Mouse (Mus musculus) kidney, postnatal 0 days (tissue): ENCODE measurements at regions not wholly inside any gene's neighbourhood (a gene's known extent, or its start where the extent isn't known, plus 50 kb on each side); places are given as distances from the start of the nearest gene placed in this dataset.

Experiments used
- ATAC-seq: fragments of 200-750 bp; cut with Nextera tagmentation; replicated peaks from 2 replicates; pipeline ENCODE4 v1.8.0; 2017; ENCODE audit warnings: low read depth, moderate number of reproducible peaks, moderate TSS enrichment, moderate library complexity; ENCODE audit not compliant: low FRiP score
- DNase-seq: peaks from one replicate; pipeline ENCODE4 v3.0.0-alpha.2; 2016; ENCODE audit warnings: low spot score
- H3K27ac ChIP-seq: fragments of 300-500 bp; sonication (generic); 2 replicates; pipeline ENCODE4 v1.5.1; 2014; ENCODE audit warnings: mild to moderate bottlenecking
- H3K27me3 ChIP-seq: fragments of 300-500 bp; sonication (generic); 2 replicates; pipeline ENCODE4 v1.6.1; 2014; ENCODE audit warnings: low read length, mixed read lengths; ENCODE audit not compliant: insufficient read depth
- H3K36me3 ChIP-seq: fragments of 300-500 bp; sonication (generic); 2 replicates; pipeline ENCODE4 v1.6.1; 2014; ENCODE audit warnings: low read length, mixed read lengths; ENCODE audit not compliant: insufficient read depth
- H3K4me1 ChIP-seq: fragments of 300-500 bp; sonication (generic); replicated peaks from 2 replicates; pipeline ENCODE4 v1.6.1; 2014; ENCODE audit warnings: antibody characterized with exemption, low read length, mixed read lengths; ENCODE audit not compliant: insufficient read depth
- H3K4me2 ChIP-seq: fragments of 300-500 bp; sonication (generic); 2 replicates; pipeline ENCODE4 v1.6.1; 2014; ENCODE audit warnings: mild to moderate bottlenecking, low read length, moderate library complexity, mixed read lengths
- H3K4me3 ChIP-seq: fragments of 300-500 bp; sonication (generic); replicated peaks from 2 replicates; pipeline ENCODE4 v1.5.1; 2014; ENCODE audit warnings: low read depth, low read length
- H3K9ac ChIP-seq: fragments of 300-500 bp; sonication (generic); 2 replicates; pipeline ENCODE4 v1.6.1; 2014; ENCODE audit warnings: low read depth, low read length
- H3K9me3 ChIP-seq: fragments of 300-500 bp; sonication (generic); replicated peaks from 2 replicates; pipeline ENCODE4 v1.6.1; 2016; ENCODE audit warnings: low read length, inconsistent platforms, mixed read lengths
- CTCF ChIP-seq: IDR thresholded peaks from 2 replicates; pipeline ENCODE4 v1.5.1; 2016; ENCODE audit warnings: antibody characterized with exemption, low read depth, mild to moderate bottlenecking, moderate library complexity
- WGBS: fragments of 180-500 bp; shearing (Covaris S2); extraction: QIAGEN DNeasy Blood & Tissue Kit; methylation state at CpG from one replicate; pipeline ENCODE4 v1.1.7; 2014; 5-methylcytosine and 5-hydroxymethylcytosine counted together

DNA sequence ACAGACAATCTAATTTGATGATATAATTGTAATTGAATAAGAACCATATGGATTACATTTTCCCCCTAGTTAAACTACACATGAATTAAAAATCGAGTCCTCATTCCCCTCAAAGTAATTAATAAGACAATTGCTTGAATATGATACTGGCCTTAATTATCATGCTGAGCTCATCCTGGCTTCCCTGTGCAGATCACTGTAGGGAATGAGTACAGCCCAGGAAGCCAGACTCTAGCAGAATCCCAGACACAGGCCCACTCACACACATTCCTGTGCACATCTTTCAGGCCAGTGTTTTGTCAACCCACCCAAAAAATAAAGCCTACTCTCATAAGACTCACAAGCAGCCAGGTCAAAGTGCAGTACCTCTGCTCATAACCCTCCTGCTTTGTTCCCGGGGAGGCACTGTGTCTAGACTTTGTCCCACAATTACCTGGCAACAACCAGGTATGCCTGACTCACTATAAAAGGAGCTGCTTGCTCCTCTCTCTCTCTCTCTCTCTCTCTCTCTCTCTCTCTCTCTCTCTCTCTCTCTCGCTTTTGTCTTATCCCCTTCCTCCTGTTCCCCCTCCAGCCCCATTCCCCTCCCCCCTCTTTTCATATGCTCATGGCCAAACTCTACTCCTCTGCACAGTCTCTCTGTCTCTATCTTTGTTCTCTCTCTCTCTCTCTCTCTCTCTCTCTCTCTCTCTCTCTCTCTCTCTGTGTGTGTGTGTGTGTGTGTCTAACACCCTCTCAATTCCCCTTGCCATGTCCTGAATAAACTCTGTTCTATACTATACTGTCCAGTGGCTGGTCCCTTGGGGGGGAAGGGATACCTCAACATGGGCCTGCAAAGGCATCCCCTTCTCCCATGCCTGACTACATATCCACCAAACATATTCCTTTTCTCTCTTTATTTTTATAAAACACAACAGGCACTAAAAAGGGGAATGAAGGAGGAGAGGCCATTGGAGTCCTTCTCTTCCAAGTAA is 143.7 kb upstream of the Spag17 start:
- ATAC-seq (no peak), DNase-seq (no peak)
- Histone ChIP-seq H3K27ac (no peak overlapping the region), H3K4me1 (no peaks in the 10 kb centered on the region), H3K4me3 (no peak overlapping the region), H3K9ac (no peak overlapping the region), H3K36me3 (no peaks in the 10 kb centered on the region), H3K9me3 (no peaks in the 10 kb centered on the region), H3K4me2 (no peak overlapping the region), H3K27me3 (no peaks in the 10 kb centered on the region)
- 60% methylated on average over 3 of the region's 3 CpGs for WGBS
- no peak for TF ChIP-seq CTCF

DNA sequence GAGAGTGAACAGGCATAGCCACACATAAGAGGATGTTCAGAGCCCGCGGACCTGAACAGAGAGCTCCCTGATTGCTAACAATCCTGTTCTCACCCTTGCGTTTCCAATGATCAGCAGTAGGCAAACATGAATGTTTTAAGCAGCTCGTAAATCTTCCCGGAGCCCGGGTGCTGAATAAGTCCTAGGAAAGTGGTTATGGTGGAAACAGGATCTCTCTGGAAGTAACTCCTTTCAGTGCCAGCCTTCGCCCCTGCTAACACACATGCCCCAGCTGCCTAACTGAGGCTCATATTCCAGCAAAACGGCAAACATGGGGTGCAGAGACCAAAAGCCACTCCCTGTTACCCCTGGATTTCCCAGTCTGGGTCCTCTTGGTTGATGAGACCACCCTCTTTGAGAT is 135.5 kb upstream of the Spag17 start:
- no peak for TF ChIP-seq CTCF
- Histone ChIP-seq H3K9me3 (no peaks in the 10 kb centered on the region), H3K27ac (no peak overlapping the region), H3K4me1 (no peaks in the 10 kb centered on the region), H3K27me3 (no peaks in the 10 kb centered on the region), H3K4me3 (no peak overlapping the region), H3K4me2 (peak overlapping the region; percentile 26; the same call in 1 of the 2 replicates), H3K9ac (no peak overlapping the region), H3K36me3 (no peaks in the 10 kb centered on the region)
- 20% methylated on average over 8 of the region's 8 CpGs for WGBS
- DNase-seq (peak; percentile 57), ATAC-seq (no peak)

DNA sequence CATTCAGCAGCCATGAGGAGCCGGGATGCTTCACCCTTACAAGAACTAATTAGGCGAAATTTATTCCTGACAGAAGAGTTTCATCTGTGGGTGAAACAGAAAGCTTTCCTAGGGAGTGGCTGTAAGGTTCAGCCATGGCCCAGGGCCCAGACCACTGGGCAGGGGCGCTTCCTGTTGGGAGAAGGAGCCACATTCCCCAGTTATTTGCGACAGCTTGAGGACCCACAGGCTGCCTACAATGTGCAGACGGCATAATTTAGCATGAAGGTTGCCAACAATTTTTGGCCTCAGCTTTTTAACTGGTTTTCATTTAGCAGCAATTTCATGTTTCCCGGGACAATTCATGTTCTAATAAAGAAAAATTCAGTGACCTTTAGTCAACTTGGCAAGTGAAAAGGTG is 106.7 kb upstream of the Spag17 start:
- no peak for DNase-seq
- Histone ChIP-seq H3K4me1 (no peaks in the 10 kb centered on the region), H3K4me2 (no peak overlapping the region), H3K36me3 (no peaks in the 10 kb centered on the region), H3K27me3 (no peaks in the 10 kb centered on the region), H3K27ac (no peak overlapping the region), H3K9ac (no peak overlapping the region), H3K4me3 (no peak overlapping the region), H3K9me3 (no peaks in the 10 kb centered on the region)
- TF ChIP-seq CTCF: no peak
- WGBS: 71% methylated on average over 6 of the region's 6 CpGs
- ATAC-seq: no peak

DNA sequence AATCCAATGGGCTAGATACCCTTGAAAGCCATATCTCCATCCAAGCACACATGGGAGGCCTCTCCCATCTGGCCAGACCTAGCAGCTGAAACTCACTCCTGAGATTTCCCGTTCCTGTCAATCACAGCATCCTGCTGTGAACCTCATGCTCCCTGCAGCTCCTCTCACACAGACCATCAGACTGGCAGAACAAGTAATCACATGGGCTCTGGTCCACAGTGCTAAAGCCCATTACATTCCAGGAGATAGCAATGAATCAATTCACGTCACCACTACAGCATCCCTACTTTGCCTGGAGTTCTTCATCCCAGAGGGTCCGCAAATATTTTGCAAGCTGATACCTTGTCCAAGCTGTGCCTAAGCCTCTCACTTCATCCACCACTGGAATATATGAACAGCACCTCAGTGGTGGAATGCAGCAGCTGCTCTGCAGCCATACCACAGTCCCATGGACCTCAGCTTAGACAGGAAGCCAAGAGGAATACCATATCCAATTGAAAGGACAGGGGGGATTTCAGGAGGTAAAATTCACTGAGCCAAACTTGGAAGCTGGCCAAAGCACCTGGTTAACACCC is 99.2 kb upstream of the Spag17 start:
- 74% methylated on average over 3 of the region's 3 CpGs for WGBS
- no peak for TF ChIP-seq CTCF
- H3K9ac ChIP-seq: no peak overlapping the region
- no peaks in the 10 kb centered on the region for H3K4me1 ChIP-seq
- no peak overlapping the region for H3K4me2 ChIP-seq
- H3K27ac ChIP-seq: no peak overlapping the region
- H3K9me3 ChIP-seq: no peaks in the 10 kb centered on the region
- H3K27me3 ChIP-seq: no peaks in the 10 kb centered on the region
- H3K36me3 ChIP-seq: no peaks in the 10 kb centered on the region
- ATAC-seq: no peak
- no peak overlapping the region for H3K4me3 ChIP-seq
- DNase-seq: no peak

DNA sequence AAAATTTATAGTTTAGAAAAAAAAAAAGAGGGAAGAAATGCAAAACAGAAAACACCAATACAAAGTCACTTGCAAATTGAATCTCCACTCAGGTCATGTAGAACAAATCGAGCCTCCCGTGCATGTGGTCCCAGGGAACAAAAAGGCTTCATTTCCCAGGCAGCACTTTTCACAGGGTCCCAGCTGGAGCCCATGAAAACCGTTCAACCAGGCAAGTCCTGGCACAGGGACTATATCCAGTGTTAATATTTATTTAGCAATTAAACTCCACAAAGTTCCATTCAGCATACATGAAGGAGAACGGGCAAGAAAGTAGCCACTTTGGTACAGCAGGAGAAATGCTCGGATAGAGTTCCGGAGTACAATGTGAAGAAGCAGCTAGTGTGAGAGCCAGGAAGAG is 93.9 kb upstream of the Spag17 start:
- no peaks in the 10 kb centered on the region for H3K4me1 ChIP-seq
- no peak overlapping the region for H3K4me2 ChIP-seq
- no peak for TF ChIP-seq CTCF
- H3K36me3 ChIP-seq: no peaks in the 10 kb centered on the region
- no peaks in the 10 kb centered on the region for H3K27me3 ChIP-seq
- WGBS: 34% methylated on average over 6 of the region's 6 CpGs
- no peaks in the 10 kb centered on the region for H3K9me3 ChIP-seq
- ATAC-seq (peak; percentile 52; the same call in 1 of the 2 replicates), DNase-seq (peak; percentile 74)
- no peak overlapping the region for H3K9ac ChIP-seq
- no peak overlapping the region for H3K27ac ChIP-seq
- no peak overlapping the region for H3K4me3 ChIP-seq

DNA sequence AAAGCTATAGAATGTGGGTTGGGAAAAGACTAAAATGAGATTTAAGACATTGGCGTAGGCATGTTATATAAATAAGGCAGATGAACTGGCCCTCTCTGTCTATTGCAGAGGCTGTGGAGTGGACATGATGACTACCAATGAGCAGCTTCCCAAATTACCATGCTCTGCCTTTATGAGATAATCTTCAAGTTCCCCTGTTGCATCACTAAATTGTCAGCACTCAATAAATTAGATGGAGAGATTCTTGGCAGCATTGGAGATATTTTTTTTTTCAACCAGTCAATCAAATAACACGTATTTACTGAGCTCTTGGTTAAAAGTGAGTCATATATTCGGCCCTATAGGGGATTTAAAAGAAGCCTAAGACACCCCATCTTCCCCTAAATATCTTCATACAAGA is 91.6 kb upstream of the Spag17 start:
- Histone ChIP-seq H3K9me3 (no peaks in the 10 kb centered on the region), H3K36me3 (no peaks in the 10 kb centered on the region), H3K4me2 (no peak overlapping the region), H3K27ac (no peak overlapping the region), H3K4me1 (no peaks in the 10 kb centered on the region), H3K9ac (no peak overlapping the region), H3K4me3 (no peak overlapping the region), H3K27me3 (no peaks in the 10 kb centered on the region)
- DNase-seq: no peak
- TF ChIP-seq CTCF: no peak
- ATAC-seq: no peak
- WGBS: 82% methylated on average over 3 of the region's 3 CpGs
